Mouse (Mus musculus) right cerebral cortex, adult 18-20 months (tissue): ENCODE data around the gene Lrrfip1.

ENCODE experiments used
- DNase-seq: peaks from one replicate; pipeline ENCODE4 v3.0.0; 2022; ENCODE audit warnings: mixed read lengths

Gene Lrrfip1

DNA sequence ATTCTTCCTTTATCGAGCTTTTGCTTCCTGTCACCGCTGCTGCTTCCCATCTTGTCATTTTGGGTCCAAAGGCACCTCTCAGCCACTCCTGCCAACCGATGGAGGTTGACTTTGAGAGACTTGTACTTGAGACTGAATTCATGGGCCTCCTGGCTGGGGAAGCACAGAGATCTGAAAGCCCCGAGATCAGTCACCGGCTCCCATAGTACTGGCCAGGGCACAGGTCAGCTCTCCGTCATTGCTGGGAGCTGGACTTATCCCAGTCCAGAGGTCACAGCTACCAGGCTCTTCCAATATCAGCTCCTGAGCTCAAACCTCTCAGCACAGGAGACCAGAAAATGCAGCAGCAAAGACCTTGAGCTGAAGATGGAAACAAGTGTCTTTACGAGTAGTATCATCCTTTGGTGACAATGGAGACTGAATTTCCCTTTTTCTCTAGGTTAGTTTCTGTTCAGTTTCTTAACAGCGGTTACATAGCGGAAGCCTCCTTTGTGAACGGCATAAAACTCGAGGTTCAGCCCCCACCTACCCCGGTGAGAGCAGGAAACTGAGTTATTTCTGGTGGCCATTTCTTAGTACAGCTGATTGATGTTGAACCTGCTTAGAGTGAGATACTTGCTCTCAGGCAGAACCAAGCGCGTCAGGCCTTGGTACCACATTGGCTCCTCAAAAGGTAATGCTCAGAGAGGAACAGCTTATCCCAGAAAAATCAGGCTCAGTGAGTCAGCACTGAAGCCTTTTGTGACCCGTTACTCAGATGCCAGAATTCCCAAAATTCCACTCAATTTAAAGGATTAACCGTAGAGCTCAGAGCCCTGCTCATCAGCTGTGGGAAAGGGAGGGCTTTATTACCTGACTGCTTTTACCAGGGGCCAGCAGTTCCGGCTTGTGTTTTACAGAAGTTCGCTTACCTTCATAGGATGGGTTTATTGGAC is 59.0 kb downstream of the Lrrfip1 start:
- no peak for DNase-seq

DNA sequence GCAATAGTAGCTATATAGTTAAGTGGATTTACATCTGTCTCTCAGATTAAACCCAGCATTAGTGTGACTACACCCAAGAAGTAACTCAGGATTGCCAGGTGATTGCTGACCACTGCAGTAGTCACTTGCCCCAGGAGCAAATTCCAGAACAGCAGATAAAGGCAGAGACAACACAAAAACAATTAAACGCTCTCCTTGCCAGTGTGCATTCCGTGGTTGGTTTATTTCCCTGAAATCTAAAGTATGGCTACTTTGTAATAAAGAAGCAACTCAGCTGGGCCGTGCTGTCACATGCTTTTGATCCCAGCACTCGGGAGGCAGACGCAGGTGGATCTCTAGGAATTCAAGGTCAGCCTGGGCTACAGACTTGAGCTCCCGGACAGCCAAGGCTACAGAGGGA is 59.7 kb downstream of the Lrrfip1 start:
- DNase-seq: no peak

DNA sequence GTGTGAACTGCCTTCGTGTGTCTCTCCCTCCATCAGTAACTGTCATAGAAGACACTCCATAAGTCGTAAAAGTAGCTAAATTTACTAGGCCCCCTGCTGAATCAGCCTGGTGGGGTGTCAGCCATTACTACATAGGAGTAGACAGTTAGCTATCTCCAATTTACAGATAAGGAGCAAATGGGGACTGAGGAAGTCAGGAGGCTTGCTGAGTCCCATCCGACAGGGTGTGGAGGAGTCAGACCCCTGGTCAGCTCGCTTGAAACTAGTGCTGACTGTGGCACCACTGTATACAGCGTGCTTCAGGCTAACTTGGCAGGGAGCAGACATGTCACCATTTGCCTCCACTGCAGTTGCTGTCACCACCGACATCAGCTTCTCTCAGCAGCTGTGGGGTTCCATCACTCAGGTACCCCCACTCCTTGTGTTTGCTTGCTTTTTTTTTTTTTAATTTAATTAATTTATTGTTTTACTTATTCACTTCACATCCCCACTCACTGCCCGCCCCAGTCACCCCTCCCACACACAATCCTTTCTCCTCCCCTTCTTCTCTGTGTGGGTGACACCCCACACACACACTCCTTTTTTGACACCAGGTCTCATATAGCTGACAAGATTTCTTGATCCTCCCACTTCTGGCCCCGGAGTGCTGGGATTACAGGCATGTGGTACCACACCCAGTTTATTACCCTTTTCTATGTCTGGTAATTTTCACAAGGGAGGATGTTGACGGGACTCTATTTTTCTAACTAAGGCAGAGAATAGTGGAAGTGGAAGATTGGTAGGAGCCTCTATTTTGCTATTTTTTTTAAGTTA is 61.5 kb downstream of the Lrrfip1 start:
- no peak for DNase-seq

- no peak for DNase-seq
Observed at GRCm38 (mm10) chr1:91061105-91061504, 62.6 kb downstream of the Lrrfip1 start.

- DNase-seq: peak; percentile 87
Observed at GRCm38 (mm10) chr1:91062363-91062762, 63.8 kb downstream of the Lrrfip1 start.

DNA sequence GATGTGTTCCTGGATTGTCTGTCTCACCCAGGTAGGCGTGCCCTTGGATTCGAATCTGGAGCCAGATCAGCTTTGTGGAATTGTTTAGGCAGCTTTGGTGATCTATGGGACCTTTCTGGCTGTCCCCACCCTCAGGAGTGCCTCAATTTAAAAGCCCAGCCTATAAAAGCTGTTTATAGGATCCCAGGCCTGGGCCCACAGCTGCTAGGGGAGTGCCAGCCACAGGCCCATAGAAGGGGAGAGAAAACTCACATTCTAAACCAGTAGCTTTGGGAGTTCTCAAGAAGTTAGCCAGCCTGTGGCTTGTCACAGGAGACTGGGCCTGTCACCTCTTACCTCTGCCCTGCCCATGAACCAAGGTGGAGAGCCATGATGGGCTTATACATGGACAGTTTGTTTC is 65.5 kb downstream of the Lrrfip1 start:
- DNase-seq: no peak

GRCm38 (mm10) chr1:91064903-91065525 is 66.5 kb downstream of the Lrrfip1 start:
- peak; percentile 57 for DNase-seq

DNA sequence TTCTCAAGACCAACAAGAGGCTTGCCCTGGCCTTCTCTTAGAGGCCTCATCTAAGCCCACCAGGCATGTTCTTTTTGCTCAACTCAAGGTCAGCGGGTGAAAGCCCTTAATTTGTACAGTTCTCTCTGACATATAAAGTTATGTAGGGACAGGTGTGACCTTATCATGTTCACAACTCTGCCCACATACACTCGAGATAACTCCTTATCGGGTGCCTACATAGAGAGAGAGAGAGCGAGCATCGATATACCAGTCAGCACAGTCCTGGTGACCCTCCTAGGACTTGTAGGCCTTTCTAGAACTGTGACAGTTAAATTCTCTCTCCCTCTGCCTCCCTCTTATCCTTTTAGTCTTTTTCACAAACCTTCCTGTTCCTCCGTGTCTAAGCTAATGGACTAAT is 67.5 kb downstream of the Lrrfip1 start:
- DNase-seq: no peak

DNA sequence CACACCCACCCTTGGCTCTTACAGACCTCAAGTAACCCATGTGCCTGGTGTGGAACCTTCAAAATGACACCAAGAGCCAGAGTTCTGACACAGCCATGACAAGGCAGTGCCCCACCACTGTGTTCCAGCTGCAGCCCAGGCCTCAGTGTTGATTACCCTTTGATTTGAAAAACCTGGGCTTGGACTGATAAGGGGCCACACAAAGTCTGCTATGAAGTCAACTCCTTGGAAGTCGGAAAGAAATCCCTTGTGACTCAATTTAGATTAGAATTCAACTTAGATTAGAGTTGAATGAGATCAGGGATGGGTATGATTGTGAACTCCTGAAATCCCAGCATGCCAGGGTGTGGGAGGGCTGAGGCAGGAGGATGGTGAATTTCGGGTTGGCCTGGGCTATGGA is 68.1 kb downstream of the Lrrfip1 start:
- DNase-seq: no peak

- no peak for DNase-seq
Observed at GRCm38 (mm10) chr1:91067716-91068115, 69.2 kb downstream of the Lrrfip1 start.

GRCm38 (mm10) chr1:91069575-91069974 is 71.0 kb downstream of the Lrrfip1 start:
- DNase-seq: no peak

DNA sequence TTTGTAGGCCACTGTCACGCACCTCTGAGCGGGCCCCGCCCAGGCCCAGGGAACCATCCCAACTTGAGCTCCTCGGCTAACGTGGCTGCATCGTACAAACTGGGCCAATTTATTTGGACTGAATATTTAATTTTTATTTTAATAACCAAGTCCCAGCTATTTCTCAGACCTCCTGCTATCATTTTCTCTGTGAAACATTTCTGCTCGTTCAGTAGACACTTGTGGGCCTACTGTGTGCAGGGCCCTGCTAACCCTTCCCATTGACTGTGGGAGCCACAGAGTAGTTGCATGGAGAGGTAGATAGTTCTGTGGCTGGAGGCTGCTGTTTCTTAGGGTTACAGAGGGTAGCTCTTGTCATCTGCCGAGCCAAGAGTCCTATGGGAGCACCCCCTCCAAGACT is 72.0 kb downstream of the Lrrfip1 start:
- DNase-seq: no peak

DNA sequence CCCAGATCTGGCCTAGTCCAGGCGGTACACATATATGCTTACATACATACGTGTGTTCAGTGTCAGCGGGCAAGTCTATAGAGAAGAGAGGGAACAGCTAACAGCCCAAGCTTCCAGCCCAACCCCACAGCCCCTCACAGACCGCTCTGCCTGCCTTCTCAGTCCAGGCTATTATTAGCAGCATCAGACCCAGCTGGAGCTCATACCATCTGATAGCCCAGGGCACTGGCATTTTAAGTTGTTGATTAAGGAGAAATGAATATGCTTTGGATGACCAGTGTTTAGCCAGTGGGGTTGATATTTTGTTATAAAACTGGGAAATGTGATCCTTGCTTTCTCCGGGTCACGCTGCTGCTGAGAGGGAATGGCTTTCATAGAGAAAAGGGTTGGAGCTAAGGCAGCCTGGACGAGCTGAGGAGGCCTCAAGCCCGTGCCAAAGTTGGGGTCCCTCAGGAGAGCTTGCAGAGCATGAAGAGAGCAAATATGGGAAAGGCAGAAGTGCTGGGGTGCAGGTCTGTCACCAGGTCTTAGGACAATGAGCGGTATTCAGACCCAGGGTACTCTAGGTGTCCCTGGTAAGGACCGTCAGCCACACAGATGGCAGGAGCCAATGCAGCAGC is 73.2 kb downstream of the Lrrfip1 start:
- DNase-seq: no peak

DNA sequence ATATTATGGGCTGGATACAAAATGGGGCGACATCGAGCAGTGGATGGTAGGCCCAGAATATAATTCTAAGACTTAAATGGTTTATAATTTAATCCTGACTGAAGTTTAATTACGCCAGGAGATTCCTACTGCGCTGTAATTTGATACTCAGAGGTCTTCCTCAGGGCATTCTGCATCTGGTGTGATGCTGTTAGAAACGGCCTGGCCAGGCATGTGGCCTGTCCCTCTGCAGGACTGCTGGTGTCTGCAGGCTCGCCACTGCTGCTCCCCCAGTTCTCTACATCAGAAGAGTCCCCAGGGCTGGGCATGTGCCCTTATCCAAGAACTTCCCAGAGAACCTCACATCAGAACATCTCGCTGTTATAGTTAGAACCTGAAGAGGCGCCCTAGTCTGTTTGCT is 78.4 kb downstream of the Lrrfip1 start:
- no peak for DNase-seq

GRCm38 (mm10) chr1:91077456-91077855 is 78.9 kb downstream of the Lrrfip1 start:
- no peak for DNase-seq

DNA sequence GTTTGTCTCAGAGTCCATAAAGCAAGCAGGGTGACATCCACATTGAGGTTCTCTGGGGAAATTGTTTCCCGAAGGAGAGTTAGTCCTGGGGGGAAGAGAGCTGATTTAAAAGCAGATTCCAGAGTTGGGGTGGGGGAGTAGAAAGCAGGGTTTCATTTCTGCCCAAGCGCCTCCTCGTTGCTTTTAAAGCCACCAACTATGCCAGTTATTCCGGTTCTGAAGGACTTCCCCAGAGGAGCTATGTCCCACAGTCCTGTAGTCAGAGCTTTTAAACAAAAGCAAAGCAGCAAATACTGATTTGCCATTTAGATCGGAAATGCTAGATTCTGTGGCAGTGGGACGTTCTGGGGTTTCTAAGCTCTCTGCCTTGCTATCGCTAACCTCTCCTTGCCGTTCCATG is 79.4 kb downstream of the Lrrfip1 start:
- DNase-seq: no peak

- no peak for DNase-seq
Observed at GRCm38 (mm10) chr1:91079740-91080422, 81.3 kb downstream of the Lrrfip1 start.

- DNase-seq: no peak
Observed at GRCm38 (mm10) chr1:91080423-91080749, 81.8 kb downstream of the Lrrfip1 start.

- DNase-seq: no peak
Observed at GRCm38 (mm10) chr1:91084374-91084773, 85.8 kb downstream of the Lrrfip1 start.

GRCm38 (mm10) chr1:91085009-91085408 is 86.5 kb downstream of the Lrrfip1 start:
- DNase-seq: no peak

DNA sequence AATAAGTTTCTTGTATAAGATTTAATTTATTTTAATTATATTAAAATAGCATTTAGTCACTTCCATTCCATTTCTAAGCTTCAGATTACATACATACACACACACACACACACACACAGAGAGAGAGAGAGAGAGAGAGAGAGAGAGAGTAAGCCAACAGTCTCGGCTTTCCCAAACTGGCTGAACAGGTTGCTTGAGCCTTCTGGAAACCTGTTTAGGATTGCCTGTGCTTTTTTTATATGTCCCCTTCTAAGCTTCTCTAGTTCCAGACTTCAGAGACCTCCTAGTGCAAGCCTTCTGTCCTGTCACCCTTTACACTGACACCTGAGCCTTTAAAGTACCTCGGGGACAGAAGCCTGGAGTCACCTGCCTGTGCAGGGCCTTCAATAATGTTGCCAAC is 87.1 kb downstream of the Lrrfip1 start:
- DNase-seq: no peak

GRCm38 (mm10) chr1:91086325-91086724 is 87.8 kb downstream of the Lrrfip1 start:
- peak; percentile 74 for DNase-seq

- no peak for DNase-seq
Observed at GRCm38 (mm10) chr1:91086748-91087147, 88.2 kb downstream of the Lrrfip1 start.
